Mouse (Mus musculus) cerebellum, adult 9-10 months (tissue): ENCODE measurements around the gene Mxra8.
A peak's percentile ranks its signal among the peaks of the same experiment; 100 is the strongest.

Source experiments
- DNase-seq: peaks from one replicate; pipeline ENCODE4 v3.0.0; 2022

The Mxra8 gene

GRCm38 (mm10) chr4:155839483-155839910 lies at the start of gene Mxra8:
Mxra8 (plus strand) TSS chr4:155839680.
- no peak for DNase-seq

GRCm38 (mm10) chr4:155790021-155790489 lies 49.4 kb upstream of the Mxra8 start, which contains the start of gene Ankrd65:
Ankrd65 (plus strand) TSS chr4:155790439.
- no peak for DNase-seq

GRCm38 (mm10) chr4:155790650-155791161 lies 48.8 kb upstream of the Mxra8 start:
- no peak for DNase-seq

- no peak for DNase-seq
These were observed 48.1 kb upstream of the Mxra8 start for GRCm38 (mm10) chr4:155791240-155791933.

GRCm38 (mm10) chr4:155793730-155794129 lies 45.8 kb upstream of the Mxra8 start:
- DNase-seq = no peak

GRCm38 (mm10) chr4:155802075-155802474 lies 37.4 kb upstream of the Mxra8 start:
- no peak for DNase-seq

- DNase-seq = no peak
These were observed 36.6 kb upstream of the Mxra8 start, which contains the start of gene Mrpl20 for GRCm38 (mm10) chr4:155802741-155803339. Mrpl20 (plus strand) TSS chr4:155802878.

GRCm38 (mm10) chr4:155803340-155804041 lies 36.0 kb upstream of the Mxra8 start:
- DNase-seq = peak; percentile 94

GRCm38 (mm10) chr4:155807841-155808240 lies 31.6 kb upstream of the Mxra8 start:
- DNase-seq = no peak

- peak; percentile 90 for DNase-seq
These were observed 27.4 kb upstream of the Mxra8 start, which contains the start of gene Ccnl2 for GRCm38 (mm10) chr4:155811929-155812664. Ccnl2 (plus strand) TSS chr4:155812489.

GRCm38 (mm10) chr4:155812665-155813181 lies 26.8 kb upstream of the Mxra8 start:
- DNase-seq = no peak

GRCm38 (mm10) chr4:155817533-155817932 lies 21.9 kb upstream of the Mxra8 start:
- no peak for DNase-seq

GRCm38 (mm10) chr4:155821025-155821424 lies 18.5 kb upstream of the Mxra8 start:
- no peak for DNase-seq

GRCm38 (mm10) chr4:155823443-155823842 lies 16.0 kb upstream of the Mxra8 start:
- DNase-seq = no peak

- DNase-seq = no peak
These were observed 9.6 kb upstream of the Mxra8 start for GRCm38 (mm10) chr4:155829866-155830265.

GRCm38 (mm10) chr4:155830596-155830995 lies 8.9 kb upstream of the Mxra8 start:
- no peak for DNase-seq

- DNase-seq = peak; percentile 95
These were observed 8.2 kb upstream of the Mxra8 start, which contains the start of gene Aurkaip1 for GRCm38 (mm10) chr4:155831205-155831766. Aurkaip1 (plus strand) TSS chr4:155831272.

GRCm38 (mm10) chr4:155831831-155832230 lies 7.6 kb upstream of the Mxra8 start:
- DNase-seq = no peak

GRCm38 (mm10) chr4:155832321-155832720 lies 7.2 kb upstream of the Mxra8 start:
- no peak for DNase-seq

- DNase-seq = no peak
These were observed 6.2 kb upstream of the Mxra8 start for GRCm38 (mm10) chr4:155833234-155833633.

GRCm38 (mm10) chr4:155833836-155834235 lies 5.6 kb upstream of the Mxra8 start:
- peak; percentile 77 for DNase-seq
